Mouse (Mus musculus): ENCODE results near the gene Cep57l1.

Cep57l1 gene

DNA sequence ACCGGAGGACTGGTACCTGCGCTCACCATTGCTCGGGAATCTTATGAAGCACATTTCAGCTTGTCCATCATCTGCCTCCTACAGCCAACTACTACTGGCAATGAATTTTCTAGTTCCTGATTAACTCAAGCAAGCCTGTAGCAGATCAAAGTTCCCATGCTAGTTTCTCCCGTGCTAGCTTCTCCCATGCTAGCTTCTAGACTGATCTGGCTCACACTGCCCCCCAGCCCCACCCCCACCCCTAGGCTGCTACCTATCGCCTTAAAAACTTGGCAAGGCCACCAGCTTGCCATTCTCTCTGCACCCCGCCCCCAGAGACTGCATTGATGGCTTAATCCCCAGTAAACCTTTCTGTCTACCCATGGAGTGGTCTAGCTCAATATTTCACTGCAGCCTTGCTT lies 133.0 kb downstream of the Cep57l1 start:
- no peak for DNase-seq (ENCODE audit: low spot score in 2 of 2)

- DNase-seq (ENCODE audit: low spot score in 2 of 2), result no peak
These were observed 133.7 kb downstream of the Cep57l1 start for GRCm38 (mm10) chr10:41675842-41676571.

DNA sequence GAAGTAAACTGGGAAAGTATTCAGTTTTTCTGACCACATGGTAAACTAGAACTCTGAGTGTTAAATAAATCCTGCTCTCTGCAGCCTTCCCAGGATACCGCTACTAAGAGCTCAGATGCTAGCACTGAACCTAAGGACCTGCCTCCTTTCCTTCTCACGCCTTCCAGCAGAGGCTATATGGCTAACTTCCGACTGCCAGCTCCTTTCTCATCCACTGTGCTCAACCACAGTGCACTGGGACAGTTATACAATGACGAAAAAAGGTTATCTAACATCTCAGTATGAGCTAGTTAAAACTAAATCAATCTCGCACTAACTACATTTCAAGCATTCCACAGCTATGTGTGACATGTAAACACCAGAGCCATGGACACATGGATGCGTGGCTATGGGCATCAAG lies 134.4 kb downstream of the Cep57l1 start:
- no peak for DNase-seq (ENCODE audit: low spot score in 2 of 2)

- no peak for DNase-seq (ENCODE audit: low spot score in 2 of 2)
These were observed 135.3 kb downstream of the Cep57l1 start for GRCm38 (mm10) chr10:41674362-41674761.

DNA sequence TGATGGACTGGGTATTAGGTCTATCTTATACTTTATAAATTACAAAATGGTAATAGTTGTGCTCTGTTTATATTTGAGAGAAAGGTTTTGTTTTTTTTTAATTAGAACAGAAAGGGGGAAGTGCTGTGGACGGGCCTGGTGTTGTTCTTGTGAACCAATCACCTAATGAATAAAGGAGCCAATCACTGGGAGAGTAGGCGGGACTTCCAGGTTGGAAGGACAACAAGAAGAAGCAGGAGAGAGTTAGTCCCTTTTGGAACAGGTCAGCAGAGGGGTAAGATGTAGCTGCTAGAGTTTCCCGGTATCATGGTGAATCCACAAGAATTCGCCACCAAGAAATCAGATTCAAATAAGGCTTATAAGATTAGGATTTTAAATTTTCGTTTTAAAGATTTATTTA lies 139.5 kb downstream of the Cep57l1 start:
- DNase-seq (ENCODE audit: low spot score in 2 of 2), result no peak
